Mouse (Mus musculus) embryo, embryonic 10.5 days (tissue): Measurements from ENCODE around the gene Phlda1.

Source experiments
- DNase-seq: peaks from one replicate; pipeline ENCODE4 v3.0.0-alpha.2; 2015; ENCODE audit warnings: low spot score

The Phlda1 gene

DNA sequence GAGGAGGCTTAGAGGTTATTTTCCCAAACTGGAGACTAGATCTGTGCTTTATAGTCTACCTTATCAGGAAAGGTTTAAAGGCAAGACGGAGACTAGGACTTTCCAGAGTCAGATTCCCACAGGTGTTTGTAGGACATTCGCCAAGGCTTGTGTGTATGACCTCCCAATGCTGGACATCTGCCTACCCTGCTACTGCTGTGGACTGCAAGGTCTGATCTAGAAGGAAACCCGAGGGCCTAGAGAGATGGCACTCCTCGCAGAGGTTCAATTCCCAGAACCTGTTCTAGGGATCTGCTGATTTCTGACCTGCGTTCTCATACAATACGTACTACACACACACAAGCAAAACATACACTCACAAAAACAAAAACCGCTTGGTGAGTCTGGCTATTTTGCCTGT lies 680 bp upstream of the Phlda1 start:
- peak; percentile 40 for DNase-seq

DNA sequence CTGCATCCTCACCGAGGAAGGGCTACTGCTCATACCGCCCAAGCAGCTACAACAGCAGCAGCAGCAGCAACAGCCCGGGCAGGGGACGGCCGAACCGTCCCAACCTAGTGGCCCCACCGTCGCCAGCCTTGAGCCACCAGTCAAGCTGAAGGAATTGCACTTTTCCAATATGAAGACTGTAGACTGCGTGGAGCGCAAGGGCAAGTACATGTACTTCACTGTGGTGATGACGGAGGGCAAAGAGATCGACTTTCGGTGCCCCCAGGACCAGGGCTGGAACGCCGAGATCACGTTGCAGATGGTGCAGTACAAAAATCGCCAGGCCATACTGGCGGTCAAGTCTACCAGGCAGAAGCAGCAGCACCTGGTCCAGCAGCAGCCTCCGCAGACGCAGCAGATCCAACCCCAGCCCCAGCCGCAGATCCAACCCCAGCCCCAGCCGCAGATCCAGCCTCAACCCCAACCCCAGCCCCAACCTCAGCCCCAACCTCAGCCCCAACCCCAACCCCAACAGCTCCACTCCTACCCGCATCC lies 907 bp downstream of the Phlda1 start:
- no peak for DNase-seq

- peak; percentile 73 for DNase-seq
Measured at GRCm38 (mm10) chr10:111507460-111508211, 1.6 kb downstream of the Phlda1 start.

DNA sequence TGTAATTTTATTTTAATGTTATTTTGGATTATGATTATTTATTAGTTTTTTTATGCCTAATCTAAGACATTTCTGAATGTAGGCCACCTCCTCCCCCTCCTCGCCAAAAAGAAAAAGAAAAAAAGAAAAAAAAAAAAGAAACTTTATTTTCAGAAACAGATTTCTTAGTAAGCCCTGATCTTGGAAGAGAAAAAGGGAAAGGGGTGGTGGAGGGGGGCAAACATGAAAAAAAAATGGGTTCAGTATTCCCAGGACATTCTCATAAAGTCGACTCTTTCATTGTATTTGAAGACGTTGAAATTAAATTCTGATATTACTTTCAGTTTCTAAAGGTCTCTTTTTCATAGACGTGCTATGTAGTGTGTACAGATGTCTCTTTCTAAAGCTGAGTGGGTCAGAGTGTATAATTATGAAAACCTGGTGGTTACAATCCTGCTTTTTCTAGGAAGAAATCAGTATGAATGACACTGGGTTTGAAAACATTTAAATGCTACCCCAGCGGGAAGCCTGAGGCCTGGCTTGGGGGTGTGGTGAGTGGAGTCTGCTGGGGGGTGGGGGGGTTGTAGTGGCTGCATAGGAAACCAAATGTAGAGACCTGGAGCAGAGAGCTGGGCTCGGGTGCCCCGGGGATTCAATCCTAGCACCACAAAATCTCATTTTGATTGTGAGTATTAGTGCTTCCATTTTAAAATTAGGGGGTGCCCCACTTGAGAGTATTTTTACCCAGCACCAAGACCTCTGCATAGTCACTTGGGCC lies 2.4 kb downstream of the Phlda1 start:
- no peak for DNase-seq

DNA sequence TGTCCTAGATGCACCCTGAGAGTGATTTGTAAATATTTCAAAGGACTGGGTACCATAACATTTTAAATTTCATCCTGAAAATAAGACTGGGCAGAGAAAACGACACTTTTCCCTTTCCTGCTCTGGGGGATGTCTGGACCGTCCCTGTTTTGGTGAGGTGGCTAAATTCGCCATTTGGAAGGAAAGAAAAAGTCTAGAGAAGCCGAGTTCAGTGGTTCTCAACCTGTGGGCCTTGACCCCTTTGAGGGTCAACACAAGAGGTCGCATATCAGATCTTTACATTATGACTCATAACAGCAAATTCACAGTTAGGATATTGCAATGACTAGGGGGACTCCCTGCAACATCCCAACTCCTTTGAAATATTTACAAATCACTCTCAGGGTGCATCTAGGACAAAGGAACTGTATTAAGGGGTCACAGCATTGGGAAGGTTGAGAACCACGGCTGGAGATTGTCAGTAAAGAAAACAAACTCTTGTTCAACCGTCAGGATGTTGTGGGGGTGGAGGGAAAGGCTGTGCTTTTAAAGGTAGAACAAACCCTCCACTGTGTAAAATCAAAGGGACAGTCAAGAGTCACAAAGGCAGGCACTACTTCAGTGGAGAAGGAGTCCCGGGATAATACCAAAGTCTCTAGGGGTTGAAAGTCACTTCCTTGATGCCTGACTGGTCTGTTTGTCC lies 3.2 kb downstream of the Phlda1 start:
- peak; percentile 60 for DNase-seq

DNA sequence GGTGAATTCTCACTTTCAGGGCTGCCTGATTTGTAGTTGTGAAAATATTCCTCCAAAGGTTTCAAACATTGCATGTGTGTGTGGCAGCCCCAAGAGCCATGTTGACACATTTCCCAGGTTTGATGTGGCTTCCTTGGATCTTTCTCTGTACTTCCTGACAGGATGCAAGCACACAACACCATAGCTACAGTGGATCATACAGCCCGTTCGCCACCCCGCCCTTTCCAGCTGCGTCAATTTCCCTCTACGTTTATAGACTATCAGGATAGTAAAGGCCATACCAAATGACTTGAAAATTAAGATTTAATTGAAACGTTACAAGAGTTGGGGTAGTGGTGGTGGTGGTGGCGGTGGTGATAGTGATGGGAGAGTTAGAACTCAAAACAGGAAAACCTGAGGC lies 3.9 kb downstream of the Phlda1 start:
- DNase-seq, result no peak

- DNase-seq, result no peak
Measured at GRCm38 (mm10) chr10:111510798-111511197, 4.7 kb downstream of the Phlda1 start.

DNA sequence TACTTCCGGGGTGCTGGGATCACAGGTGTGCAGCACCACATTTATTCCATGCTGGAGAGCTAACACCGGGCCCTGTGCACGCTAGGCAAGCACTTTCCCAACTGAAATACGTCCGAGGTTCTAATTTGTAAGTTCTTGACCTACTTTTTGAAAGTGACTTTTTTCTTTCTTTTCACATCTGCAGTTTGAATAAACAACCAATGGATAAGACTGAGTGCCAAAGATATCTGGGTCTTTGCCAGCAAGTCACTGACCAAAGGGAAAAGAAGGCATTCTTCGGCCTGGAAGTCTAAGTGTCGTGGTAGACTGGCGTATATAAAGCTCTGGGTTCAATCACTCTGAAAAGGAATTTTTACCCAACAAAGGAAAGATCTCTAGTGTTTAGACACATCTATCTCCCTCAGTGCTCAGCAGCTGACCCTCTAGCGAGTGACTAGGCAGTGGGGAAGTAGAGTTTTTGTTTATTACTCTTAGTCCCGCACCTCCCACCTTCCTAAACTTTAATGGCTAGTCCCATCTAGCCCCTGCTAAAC lies 6.0 kb downstream of the Phlda1 start:
- no peak for DNase-seq

- no peak for DNase-seq
Measured at GRCm38 (mm10) chr10:111514282-111514885, 8.3 kb downstream of the Phlda1 start.

DNA sequence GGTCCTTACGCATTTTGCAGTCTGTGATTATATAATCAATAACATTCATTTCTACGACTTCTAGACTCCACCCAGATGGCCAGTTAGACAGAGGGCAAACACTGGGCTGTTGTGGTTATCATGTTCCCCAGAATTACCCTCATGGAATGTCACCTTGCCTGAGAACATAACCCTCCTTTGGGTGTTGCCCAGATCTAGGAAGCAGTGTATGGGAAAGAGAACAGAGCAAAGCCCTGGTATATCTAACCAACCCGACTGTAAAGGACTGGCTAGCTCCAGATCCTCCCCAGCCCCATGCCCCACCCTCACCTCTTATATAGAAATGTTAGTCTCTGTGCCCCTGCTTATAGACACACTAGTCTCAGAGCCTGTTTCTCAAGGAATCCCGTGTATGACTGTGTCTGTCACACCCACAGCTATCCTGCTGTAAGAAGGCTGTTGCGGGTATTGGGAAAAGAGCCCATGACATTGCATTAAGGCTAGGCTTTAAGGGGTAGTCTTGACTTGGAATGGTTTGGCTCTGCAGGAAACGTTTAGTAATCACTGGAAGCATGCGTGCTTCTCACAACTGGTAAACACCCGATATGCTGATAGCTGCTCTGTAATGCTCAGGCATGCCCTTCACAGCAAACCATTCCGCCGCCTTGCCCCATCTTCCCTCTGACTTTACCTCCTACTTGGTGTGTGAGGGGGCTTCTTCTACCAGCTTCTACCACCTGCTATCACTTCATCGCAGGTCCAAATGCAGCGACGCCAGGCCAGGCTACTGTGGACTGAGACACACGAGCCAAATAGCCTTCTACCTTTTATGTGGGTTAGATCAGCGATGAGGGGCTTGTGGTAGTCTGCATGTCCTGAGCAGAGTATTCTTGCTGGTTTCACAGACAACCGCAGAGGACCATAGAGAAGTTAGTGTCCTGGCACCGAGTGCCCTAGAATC lies 9.3 kb downstream of the Phlda1 start:
- no peak for DNase-seq

GRCm38 (mm10) chr10:111516172-111516588 lies 10.1 kb downstream of the Phlda1 start:
- DNase-seq, result no peak

- DNase-seq, result no peak
Measured at GRCm38 (mm10) chr10:111516804-111517436, 10.8 kb downstream of the Phlda1 start.

DNA sequence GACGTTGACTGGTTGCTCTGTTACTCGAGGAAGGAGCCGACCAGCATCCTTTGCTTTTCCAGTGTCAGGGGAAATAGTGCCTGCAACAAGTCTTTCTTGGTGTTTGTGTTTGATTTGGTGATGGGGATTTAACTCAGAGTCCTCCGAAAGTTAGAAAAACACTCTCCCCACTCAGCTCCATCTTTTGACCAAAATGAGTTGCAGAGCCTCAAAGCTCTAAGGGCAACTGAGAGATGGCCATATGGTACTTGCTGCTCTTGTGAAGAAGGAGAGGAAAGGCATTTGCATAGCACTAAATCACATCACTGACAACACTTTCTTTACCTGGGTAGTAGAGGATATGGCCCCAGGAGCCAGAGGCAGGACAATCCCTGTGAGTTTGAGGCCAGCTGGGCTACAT lies 12.3 kb downstream of the Phlda1 start:
- no peak for DNase-seq

- DNase-seq, result no peak
Measured at GRCm38 (mm10) chr10:111519620-111520370, 13.7 kb downstream of the Phlda1 start.

- no peak for DNase-seq
Measured at GRCm38 (mm10) chr10:111520621-111521020, 14.5 kb downstream of the Phlda1 start.

DNA sequence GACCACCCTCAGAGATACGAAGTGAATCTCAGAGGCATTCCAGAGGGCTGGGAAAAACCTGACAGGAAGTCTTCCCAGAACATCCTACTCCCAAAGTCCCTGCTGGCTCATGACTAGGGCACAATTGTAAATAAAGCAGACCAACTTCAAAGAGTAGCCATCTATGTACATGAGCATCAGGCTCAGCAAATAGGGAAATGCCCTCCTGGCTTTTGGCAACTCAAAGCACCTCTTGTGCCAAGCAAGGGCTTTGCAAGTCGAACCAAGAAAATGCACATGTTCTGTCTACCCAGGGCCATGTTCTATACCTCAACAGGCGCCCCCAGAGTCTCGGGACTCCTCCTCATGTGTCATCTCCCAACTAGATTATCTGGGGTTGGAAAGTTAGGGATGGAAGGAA lies 15.6 kb downstream of the Phlda1 start:
- no peak for DNase-seq

DNA sequence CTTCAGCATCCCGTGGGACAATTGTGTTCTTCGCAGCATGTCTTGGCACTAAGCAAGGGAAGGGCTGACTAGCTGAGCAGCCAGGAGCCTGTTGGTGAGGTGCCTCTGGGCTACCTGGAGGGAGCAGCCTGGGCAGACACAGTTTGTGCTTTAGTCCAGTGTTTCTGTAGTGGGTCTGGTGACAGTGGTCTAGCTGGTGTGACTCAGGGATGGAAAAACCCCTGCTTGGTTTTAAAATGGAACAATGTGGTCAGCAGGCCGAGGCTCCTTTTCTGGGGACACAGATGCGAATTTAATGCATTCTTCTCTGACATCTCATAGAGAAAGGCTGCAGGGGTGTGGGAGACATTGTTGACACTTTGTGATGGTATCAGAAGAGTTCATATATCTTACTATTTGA lies 16.1 kb downstream of the Phlda1 start:
- no peak for DNase-seq

- DNase-seq, result no peak
Measured at GRCm38 (mm10) chr10:111523894-111524293, 17.8 kb downstream of the Phlda1 start.

GRCm38 (mm10) chr10:111527057-111527456 lies 21.0 kb downstream of the Phlda1 start:
- no peak for DNase-seq

- DNase-seq, result no peak
Measured at GRCm38 (mm10) chr10:111527613-111528012, 21.5 kb downstream of the Phlda1 start.
